Mouse (Mus musculus) hindbrain, embryonic 11.5 days (tissue): ENCODE measurements at regions not wholly inside any gene's neighbourhood (a gene's known extent, or its start where the extent isn't known, plus 50 kb on each side); places are given as distances from the start of the nearest gene placed in this dataset.

Source experiments
- ATAC-seq: fragments of 200-750 bp; cut with Nextera tagmentation; 2 replicates; pipeline ENCODE4 v1.8.0; 2017; ENCODE audit warnings: mild to moderate bottlenecking, moderate TSS enrichment, moderate library complexity; ENCODE audit not compliant: low FRiP score
- DNase-seq: peaks from one replicate; pipeline ENCODE4 v3.0.0-alpha.2; 2015; ENCODE audit warnings: low spot score
- H3K27ac ChIP-seq: fragments of 300-500 bp; sonication (generic); 2 replicates; pipeline ENCODE4 v1.5.1; 2014; ENCODE audit warnings: mild to moderate bottlenecking, low read depth, low read length
- H3K27me3 ChIP-seq: fragments of 300-500 bp; sonication (generic); 2 replicates; pipeline ENCODE4 v1.6.1; 2014; ENCODE audit warnings: mild to moderate bottlenecking, low read length, moderate library complexity, mixed read lengths; ENCODE audit not compliant: control insufficient read depth, insufficient read depth
- H3K36me3 ChIP-seq: fragments of 300-500 bp; sonication (generic); 2 replicates; pipeline ENCODE4 v1.6.1; 2014; ENCODE audit warnings: mild to moderate bottlenecking, low read length, moderate library complexity, mixed read lengths; ENCODE audit not compliant: control insufficient read depth, insufficient read depth
- H3K4me1 ChIP-seq: fragments of 300-500 bp; sonication (generic); replicated peaks from 2 replicates; pipeline ENCODE4 v1.6.1; 2014; ENCODE audit warnings: low read length, mixed read lengths; ENCODE audit not compliant: control insufficient read depth, insufficient read depth
- H3K4me2 ChIP-seq: fragments of 300-500 bp; sonication (generic); replicated peaks from 2 replicates; pipeline ENCODE4 v1.6.1; 2014; ENCODE audit warnings: mild to moderate bottlenecking, low read depth, low read length
- H3K4me3 ChIP-seq: fragments of 300-500 bp; sonication (generic); 2 replicates; pipeline ENCODE4 v1.5.1; 2014; ENCODE audit warnings: low read depth, low read length
- H3K9ac ChIP-seq: fragments of 300-500 bp; sonication (generic); 2 replicates; pipeline ENCODE4 v1.6.1; 2014; ENCODE audit warnings: low read depth, low read length
- H3K9me3 ChIP-seq: fragments of 300-500 bp; sonication (generic); 2 replicates; pipeline ENCODE4 v1.6.1; 2016; ENCODE audit warnings: low read length; ENCODE audit not compliant: control insufficient read depth
- WGBS: fragments of 180-500 bp; shearing (Covaris S2); extraction: QIAGEN DNeasy Blood & Tissue Kit; methylation state at CpG from one replicate; pipeline ENCODE4 v1.1.7; 2014; 5-methylcytosine and 5-hydroxymethylcytosine counted together

GRCm38 (mm10) chr14:96990542-96991162, 471.8 kb upstream of the Klhl1 start:
- Histone ChIP-seq H3K9ac (no peak overlapping the region), H3K4me2 (no peak overlapping the region), H3K27me3 (no peaks in the 10 kb centered on the region), H3K36me3 (no peaks in the 10 kb centered on the region), H3K4me3 (no peak overlapping the region), H3K27ac (no peak overlapping the region), H3K4me1 (no peaks in the 10 kb centered on the region), H3K9me3 (no peaks in the 10 kb centered on the region)
- ATAC-seq (no peak), DNase-seq (no peak)
- 85% methylated on average over 8 of the region's 8 CpGs for WGBS

GRCm38 (mm10) chr14:96963074-96963447, 444.2 kb upstream of the Klhl1 start:
- Histone ChIP-seq H3K27ac (no peak overlapping the region), H3K4me1 (no peaks in the 10 kb centered on the region), H3K36me3 (no peaks in the 10 kb centered on the region), H3K9ac (no peak overlapping the region), H3K4me3 (no peak overlapping the region), H3K27me3 (no peaks in the 10 kb centered on the region), H3K9me3 (no peaks in the 10 kb centered on the region), H3K4me2 (no peak overlapping the region)
- ATAC-seq = 0 out of 2 replicates have a peak, but pooled peaks have one; percentile 19
- DNase-seq = no peak
- WGBS = 58% methylated on average over 5 of the region's 5 CpGs

GRCm38 (mm10) chr14:96962426-96963073, 443.6 kb upstream of the Klhl1 start:
- H3K4me2 ChIP-seq = no peak overlapping the region
- H3K9ac ChIP-seq = no peak overlapping the region
- H3K4me3 ChIP-seq = no peak overlapping the region
- WGBS = 46% methylated on average over 8 of the region's 8 CpGs
- H3K4me1 ChIP-seq = no peaks in the 10 kb centered on the region
- H3K36me3 ChIP-seq = no peaks in the 10 kb centered on the region
- H3K9me3 ChIP-seq = no peaks in the 10 kb centered on the region
- H3K27ac ChIP-seq = no peak overlapping the region
- peak; percentile 57; the same call in 1 of the 2 replicates for ATAC-seq
- peak; percentile 49 for DNase-seq
- H3K27me3 ChIP-seq = no peaks in the 10 kb centered on the region

GRCm38 (mm10) chr14:96956115-96956514, 437.2 kb upstream of the Klhl1 start:
- DNase-seq (no peak), ATAC-seq (no peak)
- no peak overlapping the region for H3K9ac ChIP-seq
- H3K4me2 ChIP-seq = no peak overlapping the region
- H3K9me3 ChIP-seq = no peaks in the 10 kb centered on the region
- WGBS = 87% methylated on average over 4 of the region's 4 CpGs
- no peaks in the 10 kb centered on the region for H3K36me3 ChIP-seq
- H3K4me3 ChIP-seq = no peak overlapping the region
- no peaks in the 10 kb centered on the region for H3K27me3 ChIP-seq
- H3K27ac ChIP-seq = no peak overlapping the region
- H3K4me1 ChIP-seq = no peaks in the 10 kb centered on the region

- H3K4me3 ChIP-seq = no peak overlapping the region
- no peaks in the 10 kb centered on the region for H3K9me3 ChIP-seq
- no peak overlapping the region for H3K4me2 ChIP-seq
- no peaks in the 10 kb centered on the region for H3K36me3 ChIP-seq
- no peak overlapping the region for H3K27ac ChIP-seq
- H3K4me1 ChIP-seq = no peaks in the 10 kb centered on the region
- no peak overlapping the region for H3K9ac ChIP-seq
- H3K27me3 ChIP-seq = no peaks in the 10 kb centered on the region
- peak; percentile 71; the same call in 1 of the 2 replicates for ATAC-seq
- DNase-seq = peak; percentile 47
Measured at GRCm38 (mm10) chr14:96954462-96954861, 435.6 kb upstream of the Klhl1 start.

GRCm38 (mm10) chr14:96908737-96909136, 389.8 kb upstream of the Klhl1 start:
- no peaks in the 10 kb centered on the region for H3K36me3 ChIP-seq
- peak; percentile 56 for DNase-seq
- H3K9ac ChIP-seq = no peak overlapping the region
- no peak for ATAC-seq
- no peaks in the 10 kb centered on the region for H3K4me1 ChIP-seq
- WGBS = 3% methylated on average over 2 of the region's 2 CpGs
- H3K27ac ChIP-seq = no peak overlapping the region
- H3K27me3 ChIP-seq = no peaks in the 10 kb centered on the region
- no peak overlapping the region for H3K4me3 ChIP-seq
- no peaks in the 10 kb centered on the region for H3K9me3 ChIP-seq
- no peak overlapping the region for H3K4me2 ChIP-seq

- H3K27me3 ChIP-seq = no peaks in the 10 kb centered on the region
- H3K4me1 ChIP-seq = no peaks in the 10 kb centered on the region
- no peaks in the 10 kb centered on the region for H3K36me3 ChIP-seq
- DNase-seq = no peak
- H3K9ac ChIP-seq = no peak overlapping the region
- no peak overlapping the region for H3K4me2 ChIP-seq
- H3K9me3 ChIP-seq = no peaks in the 10 kb centered on the region
- whole genome bisulfite sequencing = 81% methylated on average over 3 of the region's 3 CpGs
- no peak for ATAC-seq
- H3K4me3 ChIP-seq = no peak overlapping the region
- H3K27ac ChIP-seq = no peak overlapping the region
Measured at GRCm38 (mm10) chr14:96879701-96880100, 360.8 kb upstream of the Klhl1 start.

- DNase-seq (no peak), ATAC-seq (0 out of 2 replicates have a peak, but pooled peaks have one; percentile 15)
- Histone ChIP-seq H3K4me3 (no peak overlapping the region), H3K4me2 (no peak overlapping the region), H3K27me3 (no peaks in the 10 kb centered on the region), H3K27ac (no peak overlapping the region), H3K36me3 (no peaks in the 10 kb centered on the region), H3K4me1 (no peaks in the 10 kb centered on the region), H3K9ac (no peak overlapping the region), H3K9me3 (no peaks in the 10 kb centered on the region)
- 86% methylated on average over 4 of the region's 4 CpGs for WGBS
Measured at GRCm38 (mm10) chr14:96871969-96872368, 353.1 kb upstream of the Klhl1 start.

- Histone ChIP-seq H3K9me3 (no peaks in the 10 kb centered on the region), H3K27ac (no peak overlapping the region), H3K4me2 (no peak overlapping the region), H3K9ac (no peak overlapping the region), H3K36me3 (no peaks in the 10 kb centered on the region), H3K4me3 (no peak overlapping the region), H3K27me3 (no peaks in the 10 kb centered on the region), H3K4me1 (no peaks in the 10 kb centered on the region)
- ATAC-seq = no peak
- no peak for DNase-seq
- 80% methylated on average over 2 of the region's 2 CpGs for WGBS
Measured at GRCm38 (mm10) chr14:96838910-96839309, 320.0 kb upstream of the Klhl1 start.
